Mouse (Mus musculus) heart, embryonic 14.5 days (tissue): Measurements from ENCODE around the gene Fbxo31. TPM values are rescaled to one million over a fixed set of nuclear protein-coding genes. Genes with fewer than 3 reads are reported as not detected.

Source experiments
- polyA plus RNA-seq: library from polyadenylated mRNA; unstranded; fragments of >200 nt; fragmentation: Nextera tagmentation; extraction: Ambion mirVana; gene quantifications from 2 replicates; pipeline ENCODE4 v1.2.1, GENCODE M21; 2014

Gene Fbxo31
- polyA plus RNA-seq, 1 experiment from 2014 or later: 11.8 TPM

Other genes with a start within 250 kb of the Fbxo31 start
- not detected in 2 replicates for gene 1700018B08Rik, start 34.5 kb downstream of the Fbxo31 start, polyA plus RNA-seq
- 252 and 267 TPM in 2 replicates for gene Map1lc3b, start 11.6 kb upstream of the Fbxo31 start, polyA plus RNA-seq
- 12.9 and 13.9 TPM in 2 replicates for gene Zcchc14, start 74.1 kb upstream of the Fbxo31 start, polyA plus RNA-seq
- gene Jph3, start 150.8 kb upstream of the Fbxo31 start, polyA plus RNA-seq: 0.15 and 0.18 TPM in 2 replicates